Mouse (Mus musculus) thymus, postnatal 0 days (tissue): ENCODE measurements around the gene Rsrc2. TPM values are rescaled to one million over a fixed set of nuclear protein-coding genes. Genes with fewer than 3 reads are reported as not detected.
"Not testable (repeated sequence)": the region's sequence is repeated elsewhere in the genome, so short reads cannot be mapped to it uniquely, and the experiment has no call there.

ENCODE experiments used
- DNase-seq: peaks from one replicate; pipeline ENCODE4 v3.0.0-alpha.2; 2015; ENCODE audit warnings: low spot score
- polyA plus RNA-seq: library from polyadenylated mRNA; unstranded; fragments of >200 nt; fragmentation: Nextera tagmentation; extraction: Ambion mirVana; gene quantifications from 2 replicates; pipeline ENCODE4 v1.2.1, GENCODE M21; 2015

The Rsrc2 gene
- polyA plus RNA-seq: 129 and 144 TPM in 2 replicates

DNA sequence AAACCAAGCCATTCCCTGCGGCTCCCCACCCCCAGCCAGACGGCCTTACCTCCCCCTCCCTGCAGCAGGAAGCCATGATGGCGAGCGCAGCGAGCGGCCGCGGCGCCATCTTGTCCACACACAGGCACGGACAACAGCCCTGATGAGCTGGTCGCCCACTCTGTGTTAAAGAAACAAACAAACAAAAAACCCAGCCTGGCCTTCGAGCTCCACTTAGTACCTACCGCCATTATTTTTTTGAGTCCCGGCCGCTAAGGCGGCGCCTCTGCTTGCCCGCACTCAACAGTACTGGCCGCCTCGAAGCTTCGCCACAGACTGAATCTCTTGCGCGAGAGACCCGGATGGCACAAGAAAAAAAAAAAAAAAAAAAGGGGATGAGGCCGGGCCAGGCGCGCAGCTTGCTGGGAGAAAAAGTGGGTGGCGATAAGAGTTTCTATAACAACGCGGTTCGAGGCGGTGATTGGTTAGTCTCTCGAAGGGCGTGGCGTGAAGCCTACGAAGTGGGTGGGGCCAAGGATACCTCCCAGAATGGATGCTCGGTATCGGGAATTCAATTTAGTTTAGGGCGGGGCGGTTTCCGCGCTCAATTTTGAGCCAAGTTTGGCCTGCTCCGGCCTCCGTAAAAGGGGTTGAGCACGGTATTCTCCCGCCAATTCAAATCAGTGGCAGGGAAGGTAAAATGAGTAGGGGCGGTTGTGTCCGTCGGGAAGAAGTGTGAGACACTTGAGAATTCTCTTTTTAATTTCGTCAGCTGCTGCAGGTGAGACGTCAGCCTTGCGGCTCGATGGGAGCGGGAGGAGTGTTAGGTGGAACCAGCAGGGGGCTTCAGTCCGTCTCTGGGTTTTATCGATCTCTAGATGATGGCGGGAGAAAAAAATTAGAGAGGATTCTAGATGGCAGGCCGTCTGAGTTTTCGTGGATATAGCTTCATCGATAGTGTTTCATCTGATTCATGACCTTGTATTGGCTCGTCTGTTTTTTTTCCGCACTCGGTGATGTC lies at the start of gene Rsrc2, which contains the start of gene Kntc1:
Gene Rsrc2, minus strand, starts transcription at position 350 of the 1,000 bp plus-strand sequence.
Gene Kntc1, plus strand, starts transcription at position 652 of the 1,000 bp plus-strand sequence.
- peak; percentile 99 for DNase-seq

GRCm38 (mm10) chr5:123793081-123793480 lies 43.9 kb upstream of the Rsrc2 start:
- DNase-seq: no peak

GRCm38 (mm10) chr5:123788976-123789375 lies 39.8 kb upstream of the Rsrc2 start:
- peak; percentile 23 for DNase-seq

- peak; percentile 39 for DNase-seq
Measured at GRCm38 (mm10) chr5:123781864-123782263, 32.6 kb upstream of the Rsrc2 start.

DNA sequence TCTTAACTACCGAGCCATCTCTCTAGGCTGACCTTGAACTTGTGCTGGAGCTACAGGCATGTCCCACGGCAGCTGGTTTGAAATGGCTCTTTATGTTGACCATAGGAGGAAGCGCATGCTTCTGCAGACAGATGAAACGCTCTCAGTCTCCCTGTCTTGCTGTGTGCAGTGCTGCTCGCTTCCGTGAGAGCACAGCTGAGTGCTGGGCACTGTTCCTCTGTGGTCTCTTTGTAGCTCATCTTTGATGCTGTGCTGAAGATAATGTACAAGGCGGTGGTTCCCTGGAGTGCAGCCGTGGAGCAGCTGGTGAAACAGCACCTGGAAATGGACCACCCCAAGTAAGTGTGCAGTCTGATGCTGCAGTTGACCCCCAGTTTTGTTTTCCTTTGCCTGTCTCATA lies 31.5 kb upstream of the Rsrc2 start:
- DNase-seq: peak; percentile 71

DNA sequence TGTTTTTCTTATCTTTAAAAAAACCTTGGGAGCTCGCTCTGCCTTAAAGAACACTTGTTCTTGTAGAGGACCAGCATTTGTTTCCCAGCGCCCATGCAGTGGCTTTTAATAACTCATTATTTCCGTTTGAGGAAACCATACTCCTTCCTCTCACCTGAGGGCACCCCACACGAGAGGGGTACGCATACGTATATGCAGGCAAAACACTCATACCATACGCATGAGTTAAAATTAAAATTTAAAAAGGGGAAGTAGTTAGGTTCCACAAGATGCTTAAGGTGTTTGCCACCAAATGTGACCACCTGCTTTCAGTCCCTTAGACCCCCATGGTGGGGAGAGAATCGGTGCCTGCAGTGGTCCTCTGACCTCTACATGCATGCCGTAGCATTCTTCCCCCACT lies 24.2 kb upstream of the Rsrc2 start:
- no peak for DNase-seq

DNA sequence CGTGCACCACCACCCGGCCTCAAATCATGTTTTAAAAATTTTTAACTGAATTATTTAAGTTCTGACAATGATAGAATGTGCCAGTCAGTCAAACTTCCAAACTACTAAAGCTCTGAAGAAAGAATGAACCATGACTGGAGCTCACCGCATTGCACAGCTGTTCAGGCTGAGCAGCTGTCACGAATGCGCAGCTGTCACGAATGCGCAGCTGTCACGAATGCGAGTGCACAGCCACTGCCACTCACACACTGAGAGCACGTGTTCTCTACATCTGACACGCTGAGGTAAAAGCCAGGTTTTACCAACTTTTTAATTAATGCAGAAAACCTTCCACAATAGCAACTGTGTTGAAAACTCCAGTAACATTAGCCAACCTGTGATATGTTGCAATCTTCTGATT lies 17.2 kb upstream of the Rsrc2 start:
- DNase-seq: peak; percentile 21

DNA sequence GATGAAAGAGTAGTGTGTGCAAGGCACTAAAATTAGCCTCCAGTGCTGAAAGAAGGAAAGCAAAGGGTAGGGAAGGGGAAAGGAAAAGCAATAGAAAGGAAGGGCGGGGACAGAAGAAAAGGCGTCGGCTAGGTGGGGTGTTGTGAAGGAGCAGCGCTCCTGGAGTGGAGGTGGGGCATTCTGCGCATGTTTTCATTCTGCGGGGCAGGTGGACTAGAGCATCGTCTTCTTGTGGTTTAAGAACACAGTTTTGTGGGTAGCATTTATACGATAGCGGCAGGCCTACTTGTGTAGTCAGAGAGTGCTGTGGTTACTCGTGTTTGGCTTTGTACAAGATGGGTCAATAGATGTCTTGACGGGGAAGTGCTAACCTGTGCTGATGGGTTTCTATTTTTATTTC lies 16.3 kb upstream of the Rsrc2 start:
- DNase-seq: peak; percentile 13

DNA sequence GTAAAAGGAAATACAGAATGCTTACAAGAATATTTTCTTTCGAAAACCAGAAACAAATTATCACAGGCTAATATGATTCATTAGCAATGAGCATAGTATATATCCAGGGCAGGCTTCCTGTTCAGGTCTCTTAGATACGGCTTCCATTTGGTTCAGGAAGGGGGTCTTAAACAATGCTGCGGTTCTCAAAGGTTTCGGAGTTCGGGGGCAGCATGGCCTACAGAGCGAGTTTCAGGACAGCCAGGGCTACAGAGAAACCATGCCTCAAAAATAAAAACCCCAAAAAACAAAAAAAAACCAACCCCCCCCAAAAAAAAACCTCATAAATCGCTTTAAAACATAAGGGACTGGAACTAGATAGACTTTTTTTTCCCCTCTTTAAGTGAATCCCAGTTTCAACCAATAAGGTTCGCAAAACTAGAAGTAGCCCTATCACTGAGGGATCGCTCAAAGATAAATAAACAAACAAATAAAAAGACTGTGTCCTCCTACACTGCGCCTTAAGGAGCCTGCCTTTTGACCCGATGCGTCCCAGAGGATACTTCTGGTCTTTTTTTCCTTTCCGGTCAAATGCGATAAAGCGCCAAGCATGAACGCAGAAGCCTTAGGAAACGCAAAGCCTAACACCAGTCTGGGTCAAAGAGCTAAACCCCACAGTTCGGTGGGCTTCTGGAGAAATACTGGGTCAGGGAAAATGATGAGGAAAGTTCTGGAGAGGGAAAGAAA lies 712 bp downstream of the Rsrc2 start:
- peak; percentile 29 for DNase-seq

DNA sequence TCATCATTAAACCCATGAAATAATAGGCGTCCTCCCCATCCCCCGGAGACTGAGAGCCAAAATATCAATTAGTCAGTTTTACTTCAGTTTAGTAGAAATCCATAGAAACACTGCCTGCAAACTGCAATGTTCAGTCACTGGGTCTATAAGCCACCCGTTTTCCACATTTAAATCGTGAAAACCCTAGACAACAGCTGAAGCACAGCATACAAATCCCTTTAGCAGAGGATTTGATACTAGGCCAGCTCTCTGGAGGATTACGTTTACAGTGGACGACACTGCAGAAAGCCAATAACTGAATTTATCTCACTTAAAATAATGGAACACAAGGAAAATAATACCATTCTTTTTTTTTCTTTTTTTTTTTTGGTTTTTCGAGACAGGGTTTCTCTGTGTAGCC lies 1.6 kb downstream of the Rsrc2 start:
- no peak for DNase-seq

DNA sequence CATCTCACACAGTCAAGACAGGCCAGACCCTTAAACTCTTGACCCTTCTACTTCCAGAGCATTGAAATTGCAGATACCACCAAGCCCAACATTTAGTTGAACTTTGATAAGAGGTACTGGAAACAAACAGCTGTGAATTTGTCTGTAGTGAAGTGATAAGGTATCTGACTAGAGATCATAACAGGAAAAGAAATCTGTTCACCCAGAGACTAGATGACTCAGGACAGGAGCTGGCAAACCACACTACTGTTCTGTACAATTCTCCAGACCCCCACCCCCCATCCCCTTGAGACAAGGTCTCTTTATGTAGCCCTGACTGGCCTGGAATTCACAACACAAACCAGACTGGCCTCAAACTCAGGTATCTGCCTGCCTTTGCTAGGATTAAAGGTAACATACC lies 3.0 kb downstream of the Rsrc2 start:
- no peak for DNase-seq

- DNase-seq: no peak
Measured at GRCm38 (mm10) chr5:123744358-123744757, 4.9 kb downstream of the Rsrc2 start.

- no peak for DNase-seq
Measured at GRCm38 (mm10) chr5:123730981-123731380, 18.2 kb downstream of the Rsrc2 start.

GRCm38 (mm10) chr5:123723816-123724215 lies 25.4 kb downstream of the Rsrc2 start:
- DNase-seq: not testable (repeated sequence)

GRCm38 (mm10) chr5:123720328-123721311 lies 28.6 kb downstream of the Rsrc2 start, which contains the start of gene Zcchc8:
TSS of gene Zcchc8 (minus strand) at chr5:123721100.
- peak; percentile 98 for DNase-seq

DNA sequence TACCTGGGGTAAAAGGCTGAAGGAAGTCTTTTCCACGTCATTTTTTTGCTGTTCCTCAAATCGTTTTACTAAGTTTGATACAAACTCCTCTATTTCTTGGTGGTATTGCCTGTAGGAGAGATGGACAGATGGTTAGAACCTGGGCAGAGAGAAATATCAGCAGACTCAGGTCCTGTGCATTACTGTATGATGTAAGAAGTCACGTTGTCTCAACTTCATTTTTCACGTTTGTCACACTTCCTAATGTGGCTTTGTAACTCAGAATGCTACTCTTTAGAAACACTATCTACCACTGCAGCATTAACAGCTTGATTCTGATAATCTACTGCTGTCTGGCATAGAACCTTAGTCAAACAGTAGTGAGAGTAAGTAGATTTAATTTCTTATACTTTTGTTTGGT lies 34.6 kb downstream of the Rsrc2 start:
- DNase-seq: no peak

DNA sequence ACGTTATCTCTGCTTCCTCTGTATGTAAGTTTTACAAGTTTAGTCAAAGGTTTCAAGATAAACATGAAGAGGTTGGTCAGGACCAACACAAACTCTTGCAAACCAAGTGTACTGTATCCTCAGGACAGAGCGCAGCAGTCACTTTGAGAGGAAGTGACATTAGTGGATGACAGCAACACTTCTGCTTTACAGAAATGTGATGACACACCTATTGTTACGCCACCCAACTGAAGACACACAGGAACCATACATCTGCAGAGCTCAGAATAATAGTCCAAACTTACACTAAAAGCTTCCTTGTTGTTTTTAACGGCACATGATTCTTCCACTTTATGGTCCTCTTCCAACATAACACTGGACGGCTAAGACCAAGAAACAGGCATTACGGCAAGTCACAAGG lies 35.4 kb downstream of the Rsrc2 start:
- no peak for DNase-seq

- no peak for DNase-seq
Measured at GRCm38 (mm10) chr5:123709571-123709970, 39.6 kb downstream of the Rsrc2 start.

GRCm38 (mm10) chr5:123708598-123708997 lies 40.6 kb downstream of the Rsrc2 start:
- DNase-seq: no peak

- no peak for DNase-seq
Measured at GRCm38 (mm10) chr5:123700625-123701024, 48.6 kb downstream of the Rsrc2 start.

DNA sequence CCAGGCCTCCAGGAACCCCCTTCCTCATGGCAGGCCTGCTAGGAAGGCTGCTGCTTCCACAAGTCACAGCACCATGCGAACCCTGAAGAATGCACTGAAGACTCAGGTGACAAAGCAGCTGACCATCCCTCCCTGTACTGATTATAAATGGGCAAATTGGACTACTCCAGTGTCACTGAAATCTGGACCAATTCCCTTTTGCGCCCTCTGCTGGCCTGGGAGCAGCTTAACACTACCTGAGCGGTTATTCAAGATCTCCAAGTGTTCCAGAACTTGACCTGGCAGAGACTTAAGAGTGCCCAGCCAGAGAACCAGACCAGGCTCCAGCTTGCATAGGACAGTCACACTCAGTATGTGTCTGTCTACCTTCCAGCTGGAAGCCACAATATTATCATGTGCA lies 50.0 kb downstream of the Rsrc2 start:
- peak; percentile 73 for DNase-seq
